Mouse (Mus musculus): ENCODE data around the gene 1810037I17Rik.
"Not testable (repeated sequence)": the region's sequence is repeated elsewhere in the genome, so short reads cannot be mapped to it uniquely, and the experiment has no call there.

The 1810037I17Rik gene

DNA sequence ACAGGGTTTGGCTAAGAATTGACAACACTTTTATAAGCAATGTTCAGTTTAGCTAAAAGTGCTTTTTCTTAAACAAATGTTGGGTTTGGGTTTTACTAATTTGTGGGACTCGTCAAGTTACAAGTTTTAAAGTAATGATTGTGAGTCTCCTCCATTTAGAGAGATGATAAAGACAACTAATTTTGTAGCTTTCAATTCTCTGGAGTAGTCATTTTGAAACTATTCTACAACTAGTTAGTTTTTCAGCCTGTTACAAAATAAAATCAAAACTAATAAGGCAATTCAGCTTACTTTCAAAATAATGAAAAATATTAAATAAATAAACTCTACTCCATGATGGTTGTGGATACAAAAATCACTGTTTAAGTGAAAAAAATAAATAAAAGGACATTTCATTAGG is 8.5 kb downstream of the 1810037I17Rik start:
- no peak for DNase-seq (ENCODE audit: low spot score)

DNA sequence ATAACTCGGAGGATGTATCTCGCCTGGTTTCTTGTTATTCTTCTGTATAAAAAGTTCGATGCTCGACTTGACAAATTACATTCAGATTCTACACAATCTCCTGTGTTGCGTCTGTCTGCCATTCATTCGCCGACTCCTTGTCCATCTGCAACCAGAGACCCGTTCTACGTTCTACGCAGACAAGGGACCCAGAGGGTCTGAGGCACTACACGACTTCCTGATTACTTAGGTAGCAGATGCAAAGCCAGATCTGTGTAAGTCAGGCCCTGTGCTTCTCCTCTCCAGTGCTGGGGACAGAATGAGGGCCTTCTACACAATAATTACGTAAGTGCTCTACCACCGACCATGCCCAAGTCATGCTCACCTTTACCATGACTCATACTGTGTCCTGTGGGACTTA is 13.2 kb downstream of the 1810037I17Rik start:
- not testable (repeated sequence) for DNase-seq (ENCODE audit: low spot score)

- peak; percentile 36 for DNase-seq (ENCODE audit: low spot score)
Observed at GRCm38 (mm10) chr3:122939215-122939614, 15.2 kb downstream of the 1810037I17Rik start.

DNA sequence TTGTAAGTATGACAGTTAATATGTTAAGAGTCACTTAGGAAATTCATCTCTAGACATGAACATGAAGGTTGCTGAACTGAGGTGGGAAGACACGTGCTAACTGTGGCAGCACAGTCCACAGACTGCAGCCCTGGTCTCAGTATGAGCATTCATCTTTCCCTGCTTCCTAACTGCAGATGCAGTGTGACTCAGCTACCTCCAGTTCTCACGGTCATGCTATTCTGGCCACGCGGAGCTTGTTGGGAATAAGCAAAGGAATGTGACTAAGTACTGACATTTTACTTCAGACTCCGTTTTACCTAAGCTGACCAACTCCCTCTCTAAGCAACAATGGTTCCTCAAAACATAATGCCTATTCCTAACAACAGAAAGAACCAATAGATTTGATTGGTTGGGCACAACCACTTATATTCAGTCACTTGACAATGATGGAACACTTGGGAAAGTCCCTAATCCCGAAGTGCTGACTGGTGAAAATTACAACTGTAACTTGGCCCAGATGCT is 19.4 kb downstream of the 1810037I17Rik start:
- DNase-seq (ENCODE audit: low spot score): no peak

GRCm38 (mm10) chr3:122950129-122950528 is 26.1 kb downstream of the 1810037I17Rik start:
- no peak for DNase-seq (ENCODE audit: low spot score)

- no peak for DNase-seq (ENCODE audit: low spot score)
Observed at GRCm38 (mm10) chr3:122964301-122964700, 40.3 kb downstream of the 1810037I17Rik start.

GRCm38 (mm10) chr3:122968391-122968790 is 44.4 kb downstream of the 1810037I17Rik start:
- DNase-seq (ENCODE audit: low spot score): no peak

GRCm38 (mm10) chr3:122972126-122972822 is 48.3 kb downstream of the 1810037I17Rik start:
- no peak for DNase-seq (ENCODE audit: low spot score)

GRCm38 (mm10) chr3:122974833-122975232 is 50.8 kb downstream of the 1810037I17Rik start:
- DNase-seq (ENCODE audit: low spot score): no peak

DNA sequence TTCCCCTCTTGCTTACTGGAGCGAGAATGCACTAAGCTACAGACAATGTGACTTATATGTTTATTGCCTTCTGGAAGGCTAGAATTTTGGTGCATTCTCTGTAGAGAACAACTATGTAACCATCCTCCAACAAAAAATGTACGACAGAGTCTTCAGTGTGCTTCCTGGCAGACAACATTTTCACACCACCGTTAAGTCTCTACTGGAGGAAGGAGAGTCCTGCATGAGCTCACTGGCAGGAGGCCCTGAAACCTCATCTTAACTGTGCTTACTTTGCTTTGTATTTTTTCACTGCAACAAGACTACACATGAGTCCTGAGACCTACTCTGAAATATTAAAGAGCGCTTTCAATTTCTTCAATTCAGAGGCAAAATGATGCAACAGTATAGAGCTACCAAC is 51.4 kb downstream of the 1810037I17Rik start:
- DNase-seq (ENCODE audit: low spot score): no peak

Measured in ovary, postnatal 14 days (tissue).